In the genomic region with DNA sequence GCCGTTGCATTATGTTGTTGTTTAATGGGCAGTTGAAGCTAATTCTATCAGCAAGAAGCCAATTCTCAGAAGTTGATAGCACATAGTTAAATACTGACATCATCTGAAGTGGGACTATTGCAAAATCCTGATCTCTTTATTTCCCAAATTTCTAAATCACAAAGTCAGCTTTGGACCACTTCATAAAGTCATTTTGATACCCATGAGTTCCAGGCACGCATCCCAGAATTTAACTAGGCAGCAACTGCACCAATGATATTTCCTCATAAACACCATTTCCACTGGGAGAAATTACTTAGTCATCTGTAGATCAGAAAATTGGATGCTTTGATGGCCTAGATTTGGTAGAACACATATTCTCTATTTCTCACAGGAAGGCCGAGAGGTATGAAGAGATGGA, we compare ENCODE assay signal across 15 mouse cellular contexts.
DNase-seq lines count a peak whose midpoint lies in the region; TF ChIP-seq lines count a peak whose summit lies in the region.
"Had no signal": no experiment of that assay in that cellular context is flagged by ENCODE, and none has a peak within 500 bp of the region (broad histone marks: within the 10 kb centered on the region; RNA-seq: fewer than 3 reads in every experiment).

No protein-coding gene starts in this region.

- H3K4me3 ChIP-seq in heart, embryonic 10.5 days: no peak overlapping the region
- H3K4me3 ChIP-seq in lung, adult 2 months (replicated peaks; ENCODE audit: extremely low read depth, low read depth, low read length): no peak overlapping the region
- H3K4me3 ChIP-seq in myocyte: no peak overlapping the region
- H3K4me3 ChIP-seq: forebrain, embryonic 12.5 days; hindbrain, embryonic 13.5 days; intestine, embryonic 15.5 days; midbrain, embryonic 10.5 days had no signal

- 84% methylated on average over 3 of the region's 3 CpGs for WGBS in heart, embryonic 10.5 days
- 62% methylated on average over 3 of the region's 3 CpGs for WGBS in lung, adult 2 months

- intact Hi-C loops in gastrocnemius, postnatal 14 days (cut with DNase I; ENCODE audit: low total_unique reads): no loop called here

- H3K27me3 ChIP-seq in heart, embryonic 10.5 days (ENCODE audit: insufficient read depth, poor library complexity, severe bottlenecking): no peaks in the 10 kb centered on the region
- H3K27me3 ChIP-seq in myocyte (ENCODE audit: control insufficient read depth, insufficient read depth, insufficient read length): no peaks in the 10 kb centered on the region
- H3K27me3 ChIP-seq: forebrain, embryonic 12.5 days; hindbrain, embryonic 13.5 days; intestine, embryonic 15.5 days had no signal

- no peak for TF ChIP-seq CTCF in lung, adult 2 months (IDR thresholded peaks at IDR 0.05; ENCODE audit: insufficient read depth, low read length)

- H3K27ac ChIP-seq in heart, embryonic 10.5 days: no peak overlapping the region
- H3K27ac ChIP-seq: forebrain, embryonic 12.5 days; hindbrain, embryonic 13.5 days; intestine, embryonic 15.5 days; kidney, postnatal 0 days; liver, embryonic 14.5 days; midbrain, embryonic 10.5 days had no signal

- H3K79me2 ChIP-seq in myocyte (ENCODE audit: control insufficient read depth, insufficient read depth): no peaks in the 10 kb centered on the region

- no peaks in the 10 kb centered on the region for H3K9me3 ChIP-seq in heart, embryonic 10.5 days
- H3K9me3 ChIP-seq: forebrain, embryonic 12.5 days; hindbrain, embryonic 13.5 days; intestine, embryonic 15.5 days; midbrain, embryonic 10.5 days had no signal

- no peak for TF ChIP-seq POLR2A in lung, adult 2 months (IDR thresholded peaks at IDR 0.05; ENCODE audit: borderline replicate concordance, extremely low read depth, low read depth, low read length)
- no peak for TF ChIP-seq POLR2A in myocyte (IDR thresholded peaks at IDR 0.05; ENCODE audit: insufficient read length, low read depth)

- no peak overlapping the region for H3ac ChIP-seq in myocyte (ENCODE audit: control insufficient read depth, insufficient read length)

- peak; percentile 93 for DNase-seq in heart, adult 11 months
- DNase-seq in heart, embryonic 10.5 days (ENCODE audit: low spot score): no peak
- DNase-seq in lung, postnatal 36 days: peak; percentile 18
- DNase-seq in lung, adult 2 months: no peak
- peak; percentile 33 for DNase-seq in gastrocnemius, postnatal 14 days
- DNase-seq in right cerebral cortex, postnatal 25 days: no peak
- no peak for DNase-seq in thymus, postnatal 0 days (ENCODE audit: low spot score)
- DNase-seq: cerebellum, adult 8-10 months had no signal

- H3K4me2 ChIP-seq in myocyte (ENCODE audit: low read depth): peak overlapping the region; percentile 44
- H3K4me2 ChIP-seq: forebrain, embryonic 12.5 days; hindbrain, embryonic 13.5 days; intestine, embryonic 15.5 days had no signal

- no peaks in the 10 kb centered on the region for H3K36me3 ChIP-seq in heart, embryonic 10.5 days
- H3K36me3 ChIP-seq in myocyte (ENCODE audit: control insufficient read depth, insufficient read depth): no peaks in the 10 kb centered on the region
- H3K36me3 ChIP-seq: forebrain, embryonic 12.5 days; hindbrain, embryonic 13.5 days; intestine, embryonic 15.5 days; midbrain, embryonic 10.5 days had no signal

- H3K4me1 ChIP-seq in heart, embryonic 10.5 days: 0 out of 2 replicates have a peak, but pooled peaks cover 7% of the 10 kb centered on the region
- H3K4me1 ChIP-seq in lung, adult 2 months (ENCODE audit: control insufficient read depth, insufficient read depth, low read length): no peaks in the 10 kb centered on the region; the same call in 1 of the 2 replicates
- H3K4me1 ChIP-seq: forebrain, embryonic 12.5 days; hindbrain, embryonic 13.5 days; intestine, embryonic 15.5 days; midbrain, embryonic 10.5 days had no signal

TF ChIP-seq in myocyte, 11 proteins besides CTCF, POLR2A, EP300 and RAD21:
- TF ChIP-seq TCF12 (IDR thresholded peaks at IDR 0.05; ENCODE audit: insufficient read depth, poor library complexity, severe bottlenecking): no peak
- peak; percentile 88; the same call in 1 of the 2 replicates for TF ChIP-seq CEBPB (IDR thresholded peaks at IDR 0.05; ENCODE audit: insufficient read depth, poor library complexity, severe bottlenecking)

Comparison
In these comparisons a context has a peak if more than half of its experiments do, and no peak if none do; other contexts are left out.
1. DNase-seq: peak in heart, adult 11 months (single experiment), lung, postnatal 36 days (single experiment) and gastrocnemius, postnatal 14 days (single experiment); none in heart, embryonic 10.5 days (single experiment), lung, adult 2 months (single experiment), right cerebral cortex, postnatal 25 days (single experiment) and thymus, postnatal 0 days (single experiment).